Mouse (Mus musculus): ENCODE results near the gene Ceacam20. TPM values are rescaled to one million over a fixed set of nuclear protein-coding genes. Genes with fewer than 3 reads are reported as not detected.

Gene Ceacam20
- polyA plus RNA-seq, 1 experiment from 2014 or later, result not detected

DNA sequence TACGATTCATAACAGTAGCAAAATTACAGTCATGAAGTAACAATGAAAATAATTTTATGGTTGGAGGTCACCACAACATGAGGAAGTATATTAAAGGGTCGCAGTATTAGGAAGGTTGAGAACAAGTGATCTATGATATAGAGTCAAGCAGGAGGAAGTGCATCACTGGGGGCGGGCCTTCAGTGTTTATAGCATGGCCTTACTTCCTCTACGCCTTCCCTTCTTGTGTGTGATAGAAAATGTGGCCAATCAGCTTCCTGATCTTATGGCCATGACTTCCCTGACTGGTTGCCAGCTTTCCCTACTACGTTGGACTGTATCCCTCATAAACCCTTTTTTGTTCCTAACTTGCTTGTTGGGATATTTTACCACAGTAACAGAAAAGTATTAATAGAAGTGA, 20.0 kb upstream of the Ceacam20 start:
- no peak overlapping the region for H3K9ac ChIP-seq (ENCODE audit: low read length)
- no peaks in the 10 kb centered on the region for H3K27me3 ChIP-seq (ENCODE audit: control insufficient read depth, insufficient read depth, low read depth, low read length)
- 81% methylated on average over 5 of the region's 5 CpGs for WGBS

GRCm38 (mm10) chr7:19945821-19946515, 19.2 kb upstream of the Ceacam20 start:
- no peak for ATAC-seq (ENCODE audit: low read depth)

More for the DNA sequence above, 20.0 kb upstream of the Ceacam20 start:
- no peaks in the 10 kb centered on the region for H3K36me3 ChIP-seq (ENCODE audit: control insufficient read depth, insufficient read depth, low read length)
- peaks cover 3% of the 10 kb centered on the region for H3K4me1 ChIP-seq (replicated peaks; ENCODE audit: control insufficient read depth, insufficient read depth, low read length)
- ATAC-seq (ENCODE audit: low read depth), result no peak
- H3K9me3 ChIP-seq (ENCODE audit: control insufficient read depth, low read length), result no peaks in the 10 kb centered on the region
- H3K4me2 ChIP-seq (ENCODE audit: low read depth, low read length), result no peak overlapping the region
- H3K4me3 ChIP-seq (ENCODE audit: low read length), result no peak overlapping the region
- no peak overlapping the region for H3K27ac ChIP-seq (ENCODE audit: low read length)

DNA sequence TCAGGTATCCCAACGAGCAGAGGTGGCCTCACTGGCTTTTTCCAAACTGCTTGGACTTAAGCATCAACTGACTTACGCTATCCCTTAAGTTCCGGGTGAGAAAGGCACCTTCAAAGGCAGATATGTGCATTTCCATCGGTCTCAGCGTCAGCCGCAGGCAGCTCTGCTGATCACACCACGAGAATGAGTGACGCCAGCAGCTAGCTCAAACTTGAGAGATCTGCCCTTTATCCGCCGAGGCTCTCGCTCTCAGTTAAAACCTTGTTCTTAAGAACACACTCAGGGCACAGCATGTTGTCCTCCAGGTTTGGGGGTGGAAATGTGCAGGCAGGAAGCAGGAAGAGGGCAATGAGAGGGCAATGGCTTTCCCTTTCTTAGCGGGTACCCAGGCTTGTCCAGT, 16.3 kb upstream of the Ceacam20 start:
- H3K27ac ChIP-seq (ENCODE audit: low read length), result no peak overlapping the region
- ATAC-seq (ENCODE audit: low read depth), result no peak
- no peaks in the 10 kb centered on the region for H3K27me3 ChIP-seq (ENCODE audit: control insufficient read depth, insufficient read depth, low read depth, low read length)
- no peak overlapping the region for H3K4me3 ChIP-seq (ENCODE audit: low read length)
- H3K36me3 ChIP-seq (ENCODE audit: control insufficient read depth, insufficient read depth, low read length), result no peaks in the 10 kb centered on the region
- H3K9me3 ChIP-seq (ENCODE audit: control insufficient read depth, low read length), result no peaks in the 10 kb centered on the region
- peaks cover 9% of the 10 kb centered on the region for H3K4me1 ChIP-seq (replicated peaks; ENCODE audit: control insufficient read depth, insufficient read depth, low read length)
- no peak overlapping the region for H3K9ac ChIP-seq (ENCODE audit: low read length)
- H3K4me2 ChIP-seq (ENCODE audit: low read depth, low read length), result no peak overlapping the region
- 58% methylated on average over 12 of the region's 12 CpGs for WGBS

More at GRCm38 (mm10) chr7:19945821-19946515, 19.2 kb upstream of the Ceacam20 start:
- no peak overlapping the region for H3K27ac ChIP-seq (ENCODE audit: low read length)
- WGBS, result 70% methylated on average over 13 of the region's 13 CpGs
- H3K4me1 ChIP-seq (replicated peaks; ENCODE audit: control insufficient read depth, insufficient read depth, low read length), result no peaks in the 10 kb centered on the region
- no peak overlapping the region for H3K4me3 ChIP-seq (ENCODE audit: low read length)
- no peaks in the 10 kb centered on the region for H3K9me3 ChIP-seq (ENCODE audit: control insufficient read depth, low read length)
- H3K27me3 ChIP-seq (ENCODE audit: control insufficient read depth, insufficient read depth, low read depth, low read length), result no peaks in the 10 kb centered on the region
- H3K4me2 ChIP-seq (ENCODE audit: low read depth, low read length), result no peak overlapping the region
- no peak overlapping the region for H3K9ac ChIP-seq (ENCODE audit: low read length)
- no peaks in the 10 kb centered on the region for H3K36me3 ChIP-seq (ENCODE audit: control insufficient read depth, insufficient read depth, low read length)

DNA sequence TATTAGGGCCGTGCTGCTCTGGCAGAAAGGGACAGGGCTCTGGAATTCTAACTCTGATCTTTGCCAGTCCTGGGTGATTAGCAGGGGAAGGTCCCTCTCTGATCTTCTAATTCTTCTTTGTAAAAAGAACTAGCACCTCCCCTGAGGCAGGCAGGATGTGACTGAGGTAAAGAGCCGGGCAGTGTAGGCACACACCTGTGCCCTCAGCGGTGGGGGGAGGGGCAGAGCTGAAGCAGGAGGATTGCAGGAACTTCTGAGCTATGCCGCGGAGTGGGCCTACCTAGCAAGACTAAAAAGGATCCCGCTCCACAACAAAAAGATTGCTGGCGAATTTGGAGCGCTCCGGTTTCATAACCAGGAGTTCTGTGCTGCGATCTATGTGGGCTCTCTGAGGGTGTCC, 15.2 kb upstream of the Ceacam20 start:
- WGBS, result 47% methylated on average over 10 of the region's 10 CpGs
- Histone ChIP-seq H3K4me3 (ENCODE audit: low read length) (no peak overlapping the region), H3K36me3 (ENCODE audit: control insufficient read depth, insufficient read depth, low read length) (no peaks in the 10 kb centered on the region), H3K27me3 (ENCODE audit: control insufficient read depth, insufficient read depth, low read depth, low read length) (no peaks in the 10 kb centered on the region), H3K27ac (ENCODE audit: low read length) (no peak overlapping the region), H3K4me2 (ENCODE audit: low read depth, low read length) (no peak overlapping the region), H3K9ac (ENCODE audit: low read length) (no peak overlapping the region), H3K9me3 (ENCODE audit: control insufficient read depth, low read length) (no peaks in the 10 kb centered on the region), H3K4me1 (replicated peaks; ENCODE audit: control insufficient read depth, insufficient read depth, low read length) (peaks cover 9% of the 10 kb centered on the region)
- ATAC-seq (ENCODE audit: low read depth), result no peak

DNA sequence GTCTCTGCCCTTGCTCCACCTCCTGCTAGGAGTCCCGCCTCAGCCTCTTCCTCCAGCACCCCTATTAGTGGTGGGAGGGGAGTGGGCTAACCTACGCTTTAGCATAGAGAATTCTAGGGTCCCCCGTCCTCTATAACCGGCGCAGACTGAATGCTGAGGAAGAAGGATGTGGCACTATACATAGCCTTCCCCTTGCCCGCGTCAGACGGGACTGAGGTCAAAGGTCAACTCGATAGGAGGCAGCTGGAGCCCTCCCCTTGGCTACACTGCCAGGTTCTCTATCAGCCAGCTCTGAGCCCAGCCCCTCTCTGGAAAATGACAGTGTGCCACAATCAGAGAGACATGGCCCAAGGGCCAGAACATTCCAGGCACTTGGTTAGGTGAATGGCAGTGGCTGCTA, 14.6 kb upstream of the Ceacam20 start, which contains the start of gene Igsf23:
Igsf23 (minus strand) TSS at position 168 of the 400 bp plus-strand sequence.
- no peak for ATAC-seq (ENCODE audit: low read depth)
- Histone ChIP-seq H3K9me3 (ENCODE audit: control insufficient read depth, low read length) (no peaks in the 10 kb centered on the region), H3K27me3 (ENCODE audit: control insufficient read depth, insufficient read depth, low read depth, low read length) (no peaks in the 10 kb centered on the region), H3K4me2 (ENCODE audit: low read depth, low read length) (no peak within 1 kb of the TSS), H3K27ac (ENCODE audit: low read length) (no peak within 1 kb of the TSS), H3K9ac (ENCODE audit: low read length) (no peak within 1 kb of the TSS), H3K4me3 (ENCODE audit: low read length) (no peak within 1 kb of the TSS), H3K36me3 (ENCODE audit: control insufficient read depth, insufficient read depth, low read length) (no peaks in the 10 kb centered on the region), H3K4me1 (replicated peaks; ENCODE audit: control insufficient read depth, insufficient read depth, low read length) (peaks cover 9% of the 10 kb centered on the region)
- 42% methylated on average over 9 of the region's 9 CpGs for WGBS

DNA sequence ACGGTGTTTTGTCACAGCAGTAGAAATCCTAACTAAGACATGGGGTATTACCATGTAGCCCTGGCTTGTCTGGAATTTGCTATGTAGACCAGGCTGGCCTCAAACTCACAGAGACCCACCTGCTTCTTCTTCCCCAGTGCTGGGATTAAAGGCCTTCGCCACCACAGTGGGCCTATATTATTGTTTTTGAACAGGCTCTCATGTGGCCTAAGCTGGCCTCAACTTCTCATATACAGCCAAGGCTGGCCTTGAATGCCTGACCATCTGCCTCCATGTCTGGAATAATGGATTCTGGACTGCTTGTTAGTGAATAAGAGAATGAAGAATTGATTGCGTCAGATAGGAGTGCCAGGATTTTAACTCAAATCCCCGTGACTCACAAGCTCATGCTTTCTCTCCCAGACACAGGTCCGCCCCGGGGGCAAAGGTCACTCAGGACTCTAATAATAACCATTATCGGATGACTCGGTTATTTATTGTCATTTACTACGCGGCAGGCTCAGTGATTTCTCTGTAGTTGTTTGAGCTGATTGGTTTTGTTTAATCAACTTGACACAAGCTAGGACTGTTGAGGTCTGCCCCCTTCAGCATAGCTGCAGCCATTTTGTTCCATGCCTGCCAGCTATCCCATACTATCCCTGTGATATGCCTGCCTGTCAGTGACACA, 12.8 kb upstream of the Ceacam20 start:
- Histone ChIP-seq H3K27ac (ENCODE audit: low read length) (no peak overlapping the region), H3K4me3 (ENCODE audit: low read length) (no peak overlapping the region), H3K27me3 (ENCODE audit: control insufficient read depth, insufficient read depth, low read depth, low read length) (no peaks in the 10 kb centered on the region), H3K9me3 (ENCODE audit: control insufficient read depth, low read length) (no peaks in the 10 kb centered on the region), H3K4me1 (replicated peaks; ENCODE audit: control insufficient read depth, insufficient read depth, low read length) (peaks cover 12% of the 10 kb centered on the region), H3K9ac (ENCODE audit: low read length) (no peak overlapping the region), H3K36me3 (ENCODE audit: control insufficient read depth, insufficient read depth, low read length) (no peaks in the 10 kb centered on the region), H3K4me2 (ENCODE audit: low read depth, low read length) (no peak overlapping the region)
- no peak for ATAC-seq (ENCODE audit: low read depth)
- 73% methylated on average over 10 of the region's 10 CpGs for WGBS

- no peaks in the 10 kb centered on the region for H3K36me3 ChIP-seq (ENCODE audit: control insufficient read depth, insufficient read depth, low read length)
Measured at GRCm38 (mm10) chr7:19953054-19953453, 12.2 kb upstream of the Ceacam20 start.

GRCm38 (mm10) chr7:19955861-19956260, 9.4 kb upstream of the Ceacam20 start:
- ATAC-seq (ENCODE audit: low read depth), result no peak
- H3K36me3 ChIP-seq (ENCODE audit: control insufficient read depth, insufficient read depth, low read length), result no peaks in the 10 kb centered on the region
- H3K27me3 ChIP-seq (ENCODE audit: control insufficient read depth, insufficient read depth, low read depth, low read length), result no peaks in the 10 kb centered on the region
- H3K4me2 ChIP-seq (ENCODE audit: low read depth, low read length), result no peak overlapping the region
- H3K27ac ChIP-seq (ENCODE audit: low read length), result no peak overlapping the region
- no peak overlapping the region for H3K9ac ChIP-seq (ENCODE audit: low read length)
- H3K9me3 ChIP-seq (ENCODE audit: control insufficient read depth, low read length), result no peaks in the 10 kb centered on the region
- no peak overlapping the region for H3K4me3 ChIP-seq (ENCODE audit: low read length)
- peaks cover 12% of the 10 kb centered on the region for H3K4me1 ChIP-seq (replicated peaks; ENCODE audit: control insufficient read depth, insufficient read depth, low read length)
- 60% methylated on average over 4 of the region's 4 CpGs for WGBS

More at GRCm38 (mm10) chr7:19953054-19953453, 12.2 kb upstream of the Ceacam20 start:
- H3K27ac ChIP-seq (ENCODE audit: low read length), result no peak overlapping the region
- H3K4me1 ChIP-seq (replicated peaks; ENCODE audit: control insufficient read depth, insufficient read depth, low read length), result peaks cover 12% of the 10 kb centered on the region
- no peak overlapping the region for H3K4me3 ChIP-seq (ENCODE audit: low read length)
- no peak; the same call in 1 of the 2 replicates for ATAC-seq (ENCODE audit: low read depth)
- no peak overlapping the region for H3K4me2 ChIP-seq (ENCODE audit: low read depth, low read length)
- H3K9me3 ChIP-seq (ENCODE audit: control insufficient read depth, low read length), result no peaks in the 10 kb centered on the region
- H3K9ac ChIP-seq (ENCODE audit: low read length), result no peak overlapping the region
- 28% methylated on average over 9 of the region's 9 CpGs for WGBS
- H3K27me3 ChIP-seq (ENCODE audit: control insufficient read depth, insufficient read depth, low read depth, low read length), result no peaks in the 10 kb centered on the region

GRCm38 (mm10) chr7:19956341-19956781, 8.9 kb upstream of the Ceacam20 start:
- peak; percentile 69 for ATAC-seq (ENCODE audit: low read depth)

More at GRCm38 (mm10) chr7:19956341-19956781, 8.9 kb upstream of the Ceacam20 start:
- under 1% methylated on average over 7 of the region's 7 CpGs for WGBS
- no peaks in the 10 kb centered on the region for H3K9me3 ChIP-seq (ENCODE audit: control insufficient read depth, low read length)
- H3K27ac ChIP-seq (ENCODE audit: low read length), result no peak overlapping the region
- H3K4me2 ChIP-seq (ENCODE audit: low read depth, low read length), result no peak overlapping the region
- no peaks in the 10 kb centered on the region for H3K36me3 ChIP-seq (ENCODE audit: control insufficient read depth, insufficient read depth, low read length)
- H3K4me1 ChIP-seq (replicated peaks; ENCODE audit: control insufficient read depth, insufficient read depth, low read length), result peaks cover 12% of the 10 kb centered on the region
- no peaks in the 10 kb centered on the region for H3K27me3 ChIP-seq (ENCODE audit: control insufficient read depth, insufficient read depth, low read depth, low read length)
- no peak overlapping the region for H3K4me3 ChIP-seq (ENCODE audit: low read length)
- H3K9ac ChIP-seq (ENCODE audit: low read length), result no peak overlapping the region
